Mouse (Mus musculus) intestine, postnatal 0 days (tissue): Measurements from ENCODE around the gene Ttc7. TPM values are rescaled to one million over a fixed set of nuclear protein-coding genes. Genes with fewer than 3 reads are reported as not detected.

Experiments
- ATAC-seq: fragments of 200-750 bp; cut with Nextera tagmentation; 2 replicates; pipeline ENCODE4 v1.8.0; 2017; ENCODE audit warnings: mild to moderate bottlenecking, moderate TSS enrichment, moderate library complexity
- H3K27ac ChIP-seq: fragments of 300-500 bp; sonication (generic); 2 replicates; pipeline ENCODE4 v1.5.1; 2014; ENCODE audit warnings: mild to moderate bottlenecking, low read depth, low read length, moderate library complexity
- H3K27me3 ChIP-seq: fragments of 300-500 bp; sonication (generic); replicated peaks from 2 replicates; pipeline ENCODE4 v1.6.1; 2014; ENCODE audit warnings: low read length, mixed read lengths; ENCODE audit not compliant: control insufficient read depth, insufficient read depth
- H3K36me3 ChIP-seq: fragments of 300-500 bp; sonication (generic); 2 replicates; pipeline ENCODE4 v1.6.1; 2014; ENCODE audit warnings: mild to moderate bottlenecking, moderate library complexity; ENCODE audit not compliant: control insufficient read depth, insufficient read depth
- H3K4me1 ChIP-seq: fragments of 300-500 bp; sonication (generic); replicated peaks from 2 replicates; pipeline ENCODE4 v1.6.1; 2014; ENCODE audit warnings: antibody characterized with exemption, low read length, mixed read lengths; ENCODE audit not compliant: control insufficient read depth, insufficient read depth
- H3K4me2 ChIP-seq: fragments of 300-500 bp; sonication (generic); replicated peaks from 2 replicates; pipeline ENCODE4 v1.6.1; 2014; ENCODE audit warnings: low read depth, mild to moderate bottlenecking, moderate library complexity
- H3K4me3 ChIP-seq: fragments of 300-500 bp; sonication (generic); 2 replicates; pipeline ENCODE4 v1.5.1; 2014; ENCODE audit warnings: low read depth, low read length
- H3K9ac ChIP-seq: fragments of 300-500 bp; sonication (generic); 2 replicates; pipeline ENCODE4 v1.6.1; 2014; ENCODE audit warnings: mild to moderate bottlenecking, low read depth, low read length
- H3K9me3 ChIP-seq: fragments of 300-500 bp; sonication (generic); 2 replicates; pipeline ENCODE4 v1.6.1; 2016; ENCODE audit warnings: mixed run types; ENCODE audit not compliant: control insufficient read depth
- CTCF ChIP-seq: sonication (generic); IDR thresholded peaks from 2 replicates; pipeline ENCODE4 v1.5.1; 2016; ENCODE audit warnings: low read depth, mild to moderate bottlenecking, control low read depth, antibody characterized with exemption, moderate library complexity
- WGBS: fragments of 180-500 bp; shearing (Covaris S2); extraction: QIAGEN DNeasy Blood & Tissue Kit; methylation state at CpG from one replicate; pipeline ENCODE4 v1.1.7; 2014; 5-methylcytosine and 5-hydroxymethylcytosine counted together
- polyA plus RNA-seq: library from polyadenylated mRNA; unstranded; fragments of >200 nt; fragmentation: Nextera tagmentation; extraction: Ambion mirVana; gene quantifications from 2 replicates; pipeline ENCODE4 v1.2.1, GENCODE M21; 2015

The Ttc7 gene
- polyA plus RNA-seq, 1 experiment from 2014 or later, result 61.7 TPM

GRCm38 (mm10) chr17:87275363-87276341 lies 7.0 kb upstream of the Ttc7 start:
- no peak overlapping the region for H3K9ac ChIP-seq
- H3K9me3 ChIP-seq, result no peaks in the 10 kb centered on the region
- ATAC-seq, result peak; percentile 62
- no peak overlapping the region for H3K4me3 ChIP-seq
- H3K4me2 ChIP-seq, result peak overlapping the region; percentile 38; the same call in 1 of the 2 replicates
- 33% methylated on average over 15 of the region's 15 CpGs for WGBS
- H3K4me1 ChIP-seq, result 0 out of 2 replicates have a peak, but pooled peaks cover 3% of the 10 kb centered on the region
- no peak for TF ChIP-seq CTCF
- no peaks in the 10 kb centered on the region for H3K36me3 ChIP-seq
- no peaks in the 10 kb centered on the region for H3K27me3 ChIP-seq
- H3K27ac ChIP-seq, result peak overlapping the region; percentile 62

GRCm38 (mm10) chr17:87282007-87282705 lies 530 bp upstream of the Ttc7 start:
- peaks cover 7% of the 10 kb centered on the region; the same call in 1 of the 2 replicates for H3K4me1 ChIP-seq
- WGBS, result under 1% methylated on average over 43 of the region's 44 CpGs
- no peaks in the 10 kb centered on the region for H3K9me3 ChIP-seq
- peak overlapping the region; percentile 90 for H3K4me2 ChIP-seq
- H3K9ac ChIP-seq, result peak overlapping the region; percentile 82
- ATAC-seq, result peak; percentile 85
- H3K4me3 ChIP-seq, result peak overlapping the region; percentile 62
- no peaks in the 10 kb centered on the region for H3K27me3 ChIP-seq
- peak; percentile 47 for TF ChIP-seq CTCF
- peak overlapping the region; percentile 96 for H3K27ac ChIP-seq
- H3K36me3 ChIP-seq, result no peaks in the 10 kb centered on the region

- ATAC-seq, result peak; percentile 41
- WGBS, result under 1% methylated on average over 56 of the region's 56 CpGs
- H3K36me3 ChIP-seq, result no peaks in the 10 kb centered on the region
These were observed 519 bp downstream of the Ttc7 start for GRCm38 (mm10) chr17:87283055-87283754.

GRCm38 (mm10) chr17:87283755-87284481 lies 1.2 kb downstream of the Ttc7 start:
- no peaks in the 10 kb centered on the region for H3K27me3 ChIP-seq
- peak overlapping the region; percentile 90 for H3K4me2 ChIP-seq
- no peaks in the 10 kb centered on the region for H3K36me3 ChIP-seq
- H3K4me3 ChIP-seq, result peak overlapping the region; percentile 62
- no peak for TF ChIP-seq CTCF
- peaks cover 12% of the 10 kb centered on the region; the same call in 1 of the 2 replicates for H3K4me1 ChIP-seq
- H3K27ac ChIP-seq, result peak overlapping the region; percentile 96
- peak overlapping the region; percentile 82 for H3K9ac ChIP-seq
- WGBS, result 8% methylated on average over 21 of the region's 21 CpGs
- no peak for ATAC-seq
- H3K9me3 ChIP-seq, result no peaks in the 10 kb centered on the region

More at GRCm38 (mm10) chr17:87283055-87283754, 519 bp downstream of the Ttc7 start:
- H3K4me2 ChIP-seq, result peak overlapping the region; percentile 90
- H3K4me3 ChIP-seq, result peak overlapping the region; percentile 62
- peak overlapping the region; percentile 96 for H3K27ac ChIP-seq
- H3K9me3 ChIP-seq, result no peaks in the 10 kb centered on the region
- TF ChIP-seq CTCF, result peak; percentile 34; the same call in 1 of the 2 replicates
- no peaks in the 10 kb centered on the region for H3K27me3 ChIP-seq
- peak overlapping the region; percentile 82 for H3K9ac ChIP-seq
- H3K4me1 ChIP-seq, result peaks cover 11% of the 10 kb centered on the region; the same call in 1 of the 2 replicates

- peak overlapping the region; percentile 62 for H3K4me3 ChIP-seq
- peak overlapping the region; percentile 96; the same call in 1 of the 2 replicates for H3K27ac ChIP-seq
- H3K9me3 ChIP-seq, result no peaks in the 10 kb centered on the region
- no peaks in the 10 kb centered on the region for H3K27me3 ChIP-seq
- no peak for TF ChIP-seq CTCF
- 56% methylated on average over 7 of the region's 7 CpGs for WGBS
- peak overlapping the region; percentile 90 for H3K4me2 ChIP-seq
- peaks cover 12% of the 10 kb centered on the region; the same call in 1 of the 2 replicates for H3K4me1 ChIP-seq
- no peak for ATAC-seq
- peak overlapping the region; percentile 82 for H3K9ac ChIP-seq
- no peaks in the 10 kb centered on the region for H3K36me3 ChIP-seq
These were observed 1.9 kb downstream of the Ttc7 start for GRCm38 (mm10) chr17:87284482-87285040.
